Mouse (Mus musculus) intestine, embryonic 16.5 days (tissue): Measurements from ENCODE around the gene Plekhj1. TPM values are rescaled to one million over a fixed set of nuclear protein-coding genes. Genes with fewer than 3 reads are reported as not detected.

Experiments used
- ATAC-seq: fragments of 200-750 bp; cut with Nextera tagmentation; 2 replicates; pipeline ENCODE4 v1.8.0; 2017; ENCODE audit warnings: moderate TSS enrichment, moderate library complexity
- H3K27ac ChIP-seq: fragments of 300-500 bp; sonication (generic); 2 replicates; pipeline ENCODE4 v1.5.1; 2014; ENCODE audit warnings: mild to moderate bottlenecking, low read length
- H3K27me3 ChIP-seq: fragments of 300-500 bp; sonication (generic); replicated peaks from 2 replicates; pipeline ENCODE4 v1.6.1; 2014; ENCODE audit warnings: low read length, control low read depth, mixed read lengths; ENCODE audit not compliant: control insufficient read depth, insufficient read depth
- H3K36me3 ChIP-seq: fragments of 300-500 bp; sonication (generic); 2 replicates; pipeline ENCODE4 v1.6.1; 2014; ENCODE audit warnings: low read length, control low read depth; ENCODE audit not compliant: control insufficient read depth, insufficient read depth
- H3K4me1 ChIP-seq: fragments of 300-500 bp; sonication (generic); 2 replicates; pipeline ENCODE4 v1.6.1; 2014; ENCODE audit warnings: low read length, control low read depth, mixed read lengths; ENCODE audit not compliant: control insufficient read depth, insufficient read depth
- H3K4me2 ChIP-seq: fragments of 300-500 bp; sonication (generic); 2 replicates; pipeline ENCODE4 v1.6.1; 2014; ENCODE audit warnings: low read depth, low read length, control low read depth
- H3K4me3 ChIP-seq: fragments of 300-500 bp; sonication (generic); 2 replicates; pipeline ENCODE4 v1.5.1; 2014; ENCODE audit warnings: mild to moderate bottlenecking, low read length
- H3K9ac ChIP-seq: fragments of 300-500 bp; sonication (generic); 2 replicates; pipeline ENCODE4 v1.6.1; 2014; ENCODE audit warnings: low read depth, low read length
- H3K9me3 ChIP-seq: fragments of 300-500 bp; sonication (generic); 2 replicates; pipeline ENCODE4 v1.6.1; 2016; ENCODE audit warnings: low read length, control low read depth; ENCODE audit not compliant: control insufficient read depth
- WGBS: fragments of 180-500 bp; shearing (Covaris S2); extraction: QIAGEN DNeasy Blood & Tissue Kit; methylation state at CpG from one replicate; pipeline ENCODE4 v1.1.7; 2014; 5-methylcytosine and 5-hydroxymethylcytosine counted together
- polyA plus RNA-seq: library from polyadenylated mRNA; unstranded; fragments of >200 nt; fragmentation: Nextera tagmentation; extraction: Ambion mirVana; gene quantifications from 2 replicates; pipeline ENCODE4 v1.2.1, GENCODE M21; 2015

Plekhj1 gene
- 120 and 135 TPM in 2 replicates for polyA plus RNA-seq

GRCm38 (mm10) chr10:80798150-80799006 lies at the start of gene Plekhj1, which contains the start of gene Sf3a2:
Plekhj1 (minus strand) TSS chr10:80798626.
Sf3a2 (plus strand) TSS chr10:80798198.
- H3K4me1 ChIP-seq: peaks cover 23% of the 10 kb centered on the region
- peaks cover 19% of the 10 kb centered on the region for H3K36me3 ChIP-seq
- H3K4me2 ChIP-seq: peak within 1 kb of the TSS; percentile 90
- peak; percentile 95 for ATAC-seq
- no peaks in the 10 kb centered on the region for H3K9me3 ChIP-seq
- peak within 1 kb of the TSS; percentile 96 for H3K4me3 ChIP-seq
- peak within 1 kb of the TSS; percentile 96 for H3K9ac ChIP-seq
- H3K27ac ChIP-seq: peak within 1 kb of the TSS; percentile 98
- no peaks in the 10 kb centered on the region for H3K27me3 ChIP-seq
- WGBS: under 1% methylated on average over 104 of the region's 104 CpGs

- Histone ChIP-seq H3K4me3 (no peak overlapping the region), H3K9ac (no peak overlapping the region), H3K36me3 (no peaks in the 10 kb centered on the region), H3K27me3 (peaks cover 30% of the 10 kb centered on the region), H3K4me1 (peaks cover 10% of the 10 kb centered on the region), H3K9me3 (no peaks in the 10 kb centered on the region), H3K27ac (no peak overlapping the region), H3K4me2 (no peak overlapping the region)
- no peak for ATAC-seq
- WGBS: 74% methylated on average over 12 of the region's 12 CpGs
Observed at GRCm38 (mm10) chr10:80845732-80846131, 47.3 kb upstream of the Plekhj1 start.

GRCm38 (mm10) chr10:80845055-80845693 lies 46.7 kb upstream of the Plekhj1 start:
- no peak for ATAC-seq
- Histone ChIP-seq H3K27me3 (peaks cover 30% of the 10 kb centered on the region), H3K36me3 (no peaks in the 10 kb centered on the region), H3K4me2 (no peak overlapping the region), H3K4me3 (no peak overlapping the region), H3K9me3 (no peaks in the 10 kb centered on the region), H3K9ac (no peak overlapping the region), H3K4me1 (peaks cover 10% of the 10 kb centered on the region), H3K27ac (no peak overlapping the region)
- 62% methylated on average over 8 of the region's 8 CpGs for WGBS

DNA sequence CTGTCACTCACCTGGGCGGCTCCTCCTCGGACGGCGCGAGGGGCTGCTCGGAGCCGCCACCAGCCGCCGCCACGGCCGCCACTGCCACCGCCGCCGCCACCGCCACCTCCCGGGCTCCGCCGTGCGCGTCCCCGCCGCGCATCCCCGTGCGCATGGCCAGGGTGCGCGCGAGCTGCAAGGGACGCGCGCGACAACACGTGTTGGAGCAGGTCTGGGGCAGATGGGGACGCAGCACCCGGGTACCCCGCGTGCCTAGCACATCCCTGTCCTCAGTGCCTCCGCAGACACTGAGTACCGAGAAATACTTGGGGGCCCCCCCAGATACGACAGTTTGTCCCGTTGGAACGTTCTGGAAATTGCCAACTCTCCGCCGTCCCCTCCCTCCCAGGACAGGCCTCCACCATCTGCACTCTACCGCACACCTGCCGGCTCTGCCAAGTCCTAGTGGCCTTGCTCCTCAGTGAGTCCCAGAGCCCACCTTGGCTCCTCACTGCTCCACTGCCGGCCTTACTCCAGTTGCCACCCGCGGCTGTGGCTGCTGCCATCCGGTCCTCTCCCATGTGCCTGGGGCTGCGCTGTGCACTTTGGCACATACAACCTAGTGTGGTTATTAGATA lies 45.6 kb upstream of the Plekhj1 start, which contains the start of gene Lingo3:
Gene Lingo3 (minus strand): TSS at position 109 of the 617 bp plus-strand sequence.
- H3K4me3 ChIP-seq: peak within 1 kb of the TSS; percentile 48
- peaks cover 9% of the 10 kb centered on the region for H3K4me1 ChIP-seq
- H3K27me3 ChIP-seq: peaks cover 30% of the 10 kb centered on the region
- ATAC-seq: peak; percentile 36; the same call in 1 of the 2 replicates
- WGBS: 7% methylated on average over 31 of the region's 51 CpGs
- no peaks in the 10 kb centered on the region for H3K9me3 ChIP-seq
- H3K36me3 ChIP-seq: no peaks in the 10 kb centered on the region
- H3K9ac ChIP-seq: peak within 1 kb of the TSS; percentile 48
- H3K27ac ChIP-seq: no peak within 1 kb of the TSS
- H3K4me2 ChIP-seq: peak within 1 kb of the TSS; percentile 77

DNA sequence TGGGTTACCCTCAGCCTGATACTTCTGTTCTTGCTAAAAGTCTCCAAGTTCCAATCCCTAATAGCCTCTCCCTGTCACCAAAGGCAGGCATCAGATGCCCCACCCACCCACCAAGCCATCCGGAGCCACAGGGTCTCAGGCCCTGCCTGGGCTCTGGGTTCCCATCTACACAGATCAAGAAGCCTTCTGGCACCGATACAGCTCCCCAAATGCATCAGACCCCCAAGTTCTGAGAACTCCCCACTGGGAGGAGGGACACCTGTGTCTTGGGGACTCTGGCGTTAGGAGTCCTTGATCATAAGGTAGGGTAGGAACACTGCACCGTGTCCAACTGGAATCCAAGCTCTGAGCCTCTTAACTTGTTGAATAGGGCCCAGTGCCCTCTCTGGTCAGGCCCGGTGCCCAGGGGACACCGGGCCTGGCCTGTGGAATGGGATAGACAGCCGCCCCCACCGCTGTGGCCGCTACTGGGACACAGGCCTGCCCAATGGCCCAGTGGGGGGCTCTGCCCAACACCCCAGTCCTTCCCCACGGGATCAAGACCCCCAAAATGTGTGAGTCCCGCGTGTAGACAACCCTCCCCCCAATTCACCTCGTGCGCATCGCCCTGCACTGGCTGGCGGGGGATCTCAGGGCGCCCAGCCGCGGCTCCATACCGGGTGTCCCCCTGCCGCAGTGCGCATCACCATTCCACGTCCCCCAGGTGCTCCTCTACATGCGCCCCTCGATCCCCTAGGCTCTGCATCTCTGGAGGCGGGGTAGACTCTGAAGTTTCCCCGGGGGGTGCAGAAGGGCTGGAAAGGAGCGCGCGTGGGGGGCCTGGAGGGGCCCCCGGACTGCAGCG lies 44.9 kb upstream of the Plekhj1 start:
- no peak overlapping the region for H3K27ac ChIP-seq
- 10% methylated on average over 31 of the region's 32 CpGs for WGBS

DNA sequence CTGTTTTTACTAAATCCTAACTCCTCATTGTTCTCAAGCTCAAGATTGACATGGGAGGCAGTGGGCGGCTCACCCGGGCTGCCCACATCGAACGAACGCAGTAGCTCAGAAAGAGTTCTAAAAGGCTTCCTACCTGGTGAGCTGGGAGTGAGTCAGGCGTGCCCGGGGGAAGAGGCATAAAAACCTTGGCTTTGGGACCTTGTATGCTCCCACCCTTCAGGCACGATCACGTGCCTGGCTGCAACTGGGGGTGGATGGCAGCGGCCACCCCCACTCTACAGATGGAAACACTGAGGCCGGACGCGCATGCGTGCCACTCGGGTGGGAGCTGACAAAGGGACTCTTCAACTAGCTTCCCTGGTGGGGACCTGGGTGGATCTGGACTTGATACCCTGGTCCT lies 43.9 kb upstream of the Plekhj1 start:
- Histone ChIP-seq H3K4me2 (no peak overlapping the region), H3K36me3 (no peaks in the 10 kb centered on the region), H3K27me3 (peaks cover 30% of the 10 kb centered on the region), H3K27ac (no peak overlapping the region), H3K9ac (no peak overlapping the region), H3K9me3 (no peaks in the 10 kb centered on the region), H3K4me3 (no peak overlapping the region), H3K4me1 (peaks cover 7% of the 10 kb centered on the region)
- 81% methylated on average over 15 of the region's 15 CpGs for WGBS
- no peak for ATAC-seq

More for the DNA sequence above, 44.9 kb upstream of the Plekhj1 start:
- Histone ChIP-seq H3K9me3 (no peaks in the 10 kb centered on the region), H3K36me3 (no peaks in the 10 kb centered on the region), H3K4me2 (peak overlapping the region; percentile 77), H3K27me3 (peaks cover 30% of the 10 kb centered on the region), H3K4me3 (peak overlapping the region; percentile 48), H3K4me1 (peaks cover 7% of the 10 kb centered on the region), H3K9ac (peak overlapping the region; percentile 48)
- 0 out of 2 replicates have a peak, but pooled peaks have one; percentile 8 for ATAC-seq

DNA sequence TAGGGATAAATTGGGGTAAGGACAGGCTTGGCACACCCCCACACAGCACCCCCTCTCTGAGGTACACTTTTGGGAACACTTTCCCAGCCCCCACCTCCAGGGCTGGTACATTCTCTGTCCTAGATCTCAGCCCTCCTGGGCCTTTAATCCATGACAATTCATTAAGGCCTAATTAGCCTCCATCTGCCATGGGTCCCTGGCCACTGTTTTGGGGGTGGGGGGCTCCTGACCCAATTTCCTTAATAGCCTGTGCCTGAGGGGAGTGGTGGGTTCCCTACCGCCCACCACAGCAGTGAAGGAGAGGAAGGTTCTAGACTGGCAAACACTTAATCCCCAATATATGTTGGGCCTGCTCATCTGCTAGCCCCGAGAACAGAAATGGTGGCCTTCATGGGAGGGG lies 43.3 kb upstream of the Plekhj1 start:
- 89% methylated on average over 2 of the region's 2 CpGs for WGBS
- no peak overlapping the region for H3K4me2 ChIP-seq
- peaks cover 7% of the 10 kb centered on the region for H3K4me1 ChIP-seq
- no peak overlapping the region for H3K9ac ChIP-seq
- H3K36me3 ChIP-seq: no peaks in the 10 kb centered on the region
- ATAC-seq: no peak
- no peak overlapping the region for H3K27ac ChIP-seq
- peaks cover 34% of the 10 kb centered on the region for H3K27me3 ChIP-seq
- no peaks in the 10 kb centered on the region for H3K9me3 ChIP-seq
- H3K4me3 ChIP-seq: no peak overlapping the region

DNA sequence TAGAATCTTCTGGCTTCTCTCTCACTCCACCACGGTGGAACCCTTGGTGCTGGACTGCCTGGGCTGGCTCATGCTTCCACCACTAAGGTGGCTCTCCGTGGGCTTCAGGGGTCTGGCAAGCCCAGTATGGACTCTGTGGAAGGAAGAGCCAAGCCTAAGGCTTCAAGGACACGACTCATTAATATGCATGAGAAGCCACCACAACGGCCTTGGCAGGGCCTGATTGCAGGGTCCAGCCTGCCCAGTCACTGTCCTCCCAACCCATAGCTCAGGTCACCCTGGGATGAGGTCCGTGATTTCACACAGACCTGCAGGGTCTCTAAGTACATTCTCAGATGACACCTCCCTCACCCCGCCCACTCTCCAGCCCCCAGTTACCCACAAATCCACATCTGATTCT lies 41.4 kb upstream of the Plekhj1 start:
- Histone ChIP-seq H3K9ac (no peak overlapping the region), H3K36me3 (no peaks in the 10 kb centered on the region), H3K4me3 (no peak overlapping the region), H3K4me1 (peaks cover 7% of the 10 kb centered on the region), H3K9me3 (no peaks in the 10 kb centered on the region), H3K27me3 (peaks cover 50% of the 10 kb centered on the region), H3K27ac (no peak overlapping the region), H3K4me2 (no peak overlapping the region)
- ATAC-seq: no peak
- 59% methylated on average over 6 of the region's 6 CpGs for WGBS
